Mouse (Mus musculus) retina, postnatal 7 days (tissue): ENCODE results near the gene Zfp385b.

ENCODE experiments used
- DNase-seq: peaks from one replicate; pipeline ENCODE4 v3.0.0-alpha.2; 2012; ENCODE audit warnings: low read depth, low spot score

The Zfp385b gene

DNA sequence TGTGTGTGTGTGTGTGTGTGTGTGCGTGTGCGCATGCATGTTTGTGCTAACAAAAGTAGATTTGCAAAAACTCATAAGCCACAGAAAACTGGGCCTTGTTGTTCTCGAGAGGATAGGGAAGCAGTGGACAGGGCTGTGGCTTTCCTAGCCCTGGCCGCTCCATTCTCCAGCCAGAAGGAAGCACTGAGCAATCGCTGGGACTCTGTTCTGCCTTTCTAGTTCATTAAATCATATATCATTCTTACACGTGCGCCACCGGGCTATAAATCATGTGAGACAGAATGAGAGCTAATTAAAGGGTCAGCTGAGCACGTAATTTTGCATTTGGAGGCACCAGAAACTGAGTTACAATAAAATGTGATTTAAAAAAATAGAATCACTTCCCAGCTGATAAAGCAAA is 29.1 kb downstream of the Zfp385b start:
- DNase-seq: no peak

GRCm38 (mm10) chr2:77781390-77781789 is 38.0 kb downstream of the Zfp385b start:
- DNase-seq: no peak

- DNase-seq: peak; percentile 29
Measured at GRCm38 (mm10) chr2:77777781-77778180, 41.7 kb downstream of the Zfp385b start.

DNA sequence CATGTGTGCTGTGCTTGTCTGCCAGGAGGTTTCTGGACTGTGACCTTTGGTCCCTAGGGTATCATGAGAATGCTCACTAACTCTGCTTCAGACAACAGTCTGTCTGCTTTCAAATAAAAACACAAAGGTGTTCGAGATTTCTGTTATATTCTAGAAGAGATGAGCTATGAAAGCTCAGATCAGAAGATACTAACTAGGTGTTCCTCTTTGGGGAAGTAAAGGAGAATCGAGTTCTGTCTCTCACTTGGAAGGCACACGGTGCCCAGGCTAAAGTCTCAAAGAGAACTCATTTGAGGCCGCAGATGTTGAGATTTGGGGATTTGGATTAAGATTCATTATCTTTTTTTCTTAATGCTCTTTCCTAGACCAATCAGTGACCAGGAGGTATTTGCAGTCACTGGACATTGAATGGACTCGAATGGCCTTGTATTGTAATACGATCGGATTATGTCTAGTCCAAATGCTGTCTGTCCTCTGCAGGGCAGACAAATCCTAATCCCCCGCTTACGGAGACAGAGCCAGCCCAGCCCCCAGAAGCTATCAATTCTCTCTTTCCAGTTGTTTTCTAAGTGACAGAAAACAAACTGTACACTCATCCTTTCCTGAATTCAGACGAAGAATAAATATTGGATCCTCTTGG is 42.3 kb downstream of the Zfp385b start:
- DNase-seq: peak; percentile 80

DNA sequence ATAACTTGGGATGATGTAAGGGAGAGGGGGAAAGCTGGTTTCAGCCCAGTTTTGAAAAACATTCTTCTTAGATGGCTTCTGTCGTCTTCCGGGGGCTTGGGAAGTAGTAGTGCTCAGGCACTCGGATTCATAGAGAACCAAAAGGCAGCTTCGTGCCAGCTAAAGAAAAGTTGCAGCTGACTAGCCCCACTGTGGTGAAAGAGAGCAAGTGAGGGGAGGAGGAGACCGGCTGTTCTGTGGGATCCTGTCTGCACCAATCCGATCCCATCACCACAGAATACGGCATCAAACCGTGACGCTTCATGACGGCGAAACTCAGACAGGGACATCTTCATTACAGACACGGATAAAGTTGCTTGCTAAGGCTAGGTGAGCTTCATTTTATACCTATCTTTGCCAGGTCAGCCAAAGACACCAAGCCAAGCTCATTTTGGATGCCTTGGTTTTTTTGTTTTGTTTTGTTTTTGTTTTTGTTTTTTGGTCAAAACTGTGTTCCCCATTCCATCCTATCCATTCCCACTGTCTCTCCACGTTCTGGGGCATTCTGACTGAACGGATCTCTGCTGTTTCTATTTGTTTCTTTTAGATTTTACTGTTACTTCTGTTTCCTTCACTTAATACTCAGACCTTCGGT is 44.1 kb downstream of the Zfp385b start:
- DNase-seq: no peak

DNA sequence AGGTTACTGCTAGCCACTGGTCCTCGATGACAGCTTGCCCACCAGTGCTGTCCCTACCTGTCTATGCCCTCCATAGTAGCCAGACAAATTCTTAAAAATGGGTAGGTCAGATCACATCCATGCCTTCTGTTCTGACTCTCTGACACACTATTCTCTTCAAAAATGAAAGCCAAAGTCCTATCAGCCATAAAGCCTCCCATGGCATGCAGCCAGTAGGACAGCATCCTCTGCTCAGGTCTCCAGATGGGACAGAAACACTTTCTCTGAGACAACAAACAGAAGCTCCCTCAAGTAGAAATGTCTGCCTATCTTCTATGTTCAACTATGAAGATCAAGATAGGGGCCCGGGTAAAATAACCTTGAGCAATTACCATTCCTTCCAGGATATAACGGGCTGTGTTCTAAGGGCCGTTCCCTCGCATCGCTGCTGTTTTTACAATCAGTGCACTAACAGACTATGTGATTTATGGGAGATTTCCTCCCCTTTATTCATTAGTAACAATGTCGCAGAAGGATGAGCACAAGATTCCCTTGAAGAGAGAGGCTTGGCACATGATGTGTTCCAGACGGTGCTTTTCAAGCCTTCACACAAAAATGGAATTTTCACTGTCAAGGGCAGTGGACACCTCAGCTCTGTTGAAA is 49.3 kb downstream of the Zfp385b start:
- DNase-seq: no peak

- DNase-seq: no peak
Measured at GRCm38 (mm10) chr2:77768321-77768886, 51.0 kb downstream of the Zfp385b start.

- no peak for DNase-seq
Measured at GRCm38 (mm10) chr2:77761967-77762366, 57.5 kb downstream of the Zfp385b start.

- DNase-seq: no peak
Measured at GRCm38 (mm10) chr2:77758403-77759071, 60.9 kb downstream of the Zfp385b start.

- no peak for DNase-seq
Measured at GRCm38 (mm10) chr2:77752491-77752890, 66.9 kb downstream of the Zfp385b start.

DNA sequence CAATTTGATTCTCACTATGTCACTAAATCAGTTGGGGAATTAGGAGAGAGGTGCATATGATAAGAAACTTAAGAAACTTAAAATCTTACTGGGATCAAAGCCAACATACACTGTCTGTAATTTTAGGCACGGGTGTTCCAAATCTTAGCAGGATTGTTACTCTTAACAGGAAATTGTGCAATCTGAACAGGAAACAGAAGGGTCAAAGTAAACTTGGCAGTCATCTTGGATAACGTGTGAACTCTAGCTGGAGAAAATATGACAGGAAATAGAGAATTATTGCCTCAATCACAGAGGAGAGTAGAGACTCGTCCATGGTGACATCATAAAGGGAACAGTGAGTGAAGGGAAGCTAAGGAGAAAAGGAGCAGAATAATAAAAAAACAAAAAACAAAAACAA is 69.8 kb downstream of the Zfp385b start:
- DNase-seq: no peak

DNA sequence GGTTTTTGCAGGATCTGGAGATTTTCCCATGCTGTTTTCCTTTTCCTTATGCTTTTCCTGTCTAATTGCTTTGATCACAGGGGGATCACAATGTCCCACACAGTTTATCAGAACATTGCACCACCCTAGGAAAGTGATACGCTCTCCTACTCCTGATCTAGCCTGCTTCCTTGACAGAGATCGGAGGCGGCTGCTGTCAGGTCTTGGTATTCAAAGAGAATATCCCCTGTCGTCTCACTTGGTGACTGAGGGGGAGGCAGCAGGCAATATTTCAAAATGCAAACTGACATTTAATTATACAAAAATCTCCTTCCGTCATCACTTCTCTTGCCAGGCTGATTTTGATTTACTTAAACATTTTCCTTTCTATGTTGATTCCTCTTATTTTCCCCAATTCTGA is 73.0 kb downstream of the Zfp385b start:
- no peak for DNase-seq

GRCm38 (mm10) chr2:77745246-77745645 is 74.2 kb downstream of the Zfp385b start:
- DNase-seq: no peak

GRCm38 (mm10) chr2:77742359-77742758 is 77.1 kb downstream of the Zfp385b start:
- no peak for DNase-seq

DNA sequence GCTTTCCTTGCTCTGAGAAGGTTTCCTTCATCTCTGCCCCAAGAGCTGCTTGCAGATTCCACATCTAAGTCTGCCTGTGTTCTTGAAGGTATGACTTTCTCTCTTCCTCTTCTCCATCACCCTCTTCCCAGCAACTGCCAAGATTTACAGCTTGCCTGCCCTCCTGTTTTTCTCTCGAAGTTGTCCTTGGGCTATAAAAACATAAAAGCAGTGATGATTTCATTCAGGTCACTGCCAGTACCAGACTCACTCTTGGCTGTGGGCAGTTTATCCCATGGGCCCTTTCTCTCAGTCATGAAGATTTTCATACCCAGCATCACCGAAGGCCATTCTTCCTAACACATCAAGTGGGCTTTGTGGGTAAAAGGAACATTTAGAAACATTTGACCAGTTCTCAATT is 89.2 kb downstream of the Zfp385b start:
- no peak for DNase-seq

DNA sequence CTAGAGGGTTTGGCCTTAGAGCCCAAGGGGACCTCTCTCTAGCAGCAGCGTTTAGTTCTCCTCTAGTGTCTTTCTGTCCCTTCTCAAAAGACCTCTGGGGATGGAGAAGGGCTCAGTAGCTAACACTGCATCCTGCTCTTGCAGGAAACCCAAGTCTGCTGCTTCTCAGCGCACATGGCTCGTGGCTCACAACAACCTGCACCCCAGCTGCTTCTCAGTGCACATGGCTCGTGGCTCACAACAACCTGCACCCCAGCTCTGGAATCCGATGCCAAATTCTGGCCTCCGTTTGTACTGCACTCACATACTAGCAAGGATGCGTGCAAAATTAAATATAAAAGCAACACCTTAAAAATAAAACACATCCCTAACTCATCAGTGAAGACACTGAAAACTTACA is 92.6 kb downstream of the Zfp385b start:
- DNase-seq: no peak

DNA sequence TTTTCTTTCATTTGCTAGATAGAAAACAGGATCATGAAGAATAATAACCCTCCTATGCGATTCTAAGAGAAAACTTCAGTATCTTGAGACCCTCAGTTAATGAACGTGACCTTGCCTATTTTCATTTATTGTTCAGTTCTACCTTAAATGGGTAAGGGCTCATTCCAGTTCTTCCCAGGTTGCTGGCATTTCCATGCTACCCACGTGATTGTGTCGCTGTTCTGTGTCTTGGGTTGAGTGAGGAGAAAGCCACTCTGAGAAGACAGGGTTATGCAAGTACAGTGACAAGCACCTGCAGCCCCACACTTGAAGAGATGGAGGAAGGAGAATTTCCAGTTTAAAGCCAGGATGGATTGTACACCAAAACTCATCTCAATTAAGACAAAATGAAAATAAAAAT is 98.6 kb downstream of the Zfp385b start:
- no peak for DNase-seq

GRCm38 (mm10) chr2:77716367-77716766 is 103.1 kb downstream of the Zfp385b start:
- no peak for DNase-seq

DNA sequence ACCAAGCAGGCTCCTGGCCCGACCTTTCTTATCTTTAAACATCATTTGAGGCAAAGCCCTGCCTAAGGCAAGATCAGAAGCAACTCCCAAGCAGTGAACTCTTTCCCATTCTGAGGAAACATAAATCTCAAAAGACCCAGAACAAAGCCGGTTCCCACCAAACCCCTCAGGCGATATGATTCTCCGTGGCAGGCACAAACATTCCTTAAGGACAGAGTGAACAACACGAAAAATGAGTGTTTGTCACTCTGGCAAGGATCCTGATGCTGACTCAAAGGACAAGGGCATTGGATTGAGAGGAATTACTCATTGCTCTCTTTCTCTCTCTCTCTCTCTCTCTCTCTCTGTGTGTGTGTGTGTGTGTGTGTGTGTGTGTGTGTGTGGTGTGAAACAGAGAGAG is 105.6 kb downstream of the Zfp385b start:
- DNase-seq: no peak

DNA sequence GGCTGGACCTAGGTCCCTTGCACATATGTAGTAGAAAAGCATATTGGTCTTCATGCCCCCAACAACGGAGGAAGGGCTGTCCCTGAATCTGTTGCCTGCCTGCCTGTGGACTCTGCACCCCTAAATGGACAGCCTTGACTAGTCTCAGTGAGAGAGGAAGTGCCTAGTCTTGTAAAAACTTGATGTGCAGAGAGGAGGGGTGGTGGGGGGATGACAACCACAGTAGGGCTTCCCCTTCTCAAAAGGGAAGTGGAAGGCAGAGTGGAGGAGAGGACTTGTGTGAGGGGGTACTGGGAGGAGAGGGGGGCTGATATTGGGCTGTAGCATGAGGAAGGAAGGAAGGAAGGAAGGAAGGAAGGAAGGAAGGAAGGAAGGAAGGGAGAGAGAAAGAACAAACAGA is 107.7 kb downstream of the Zfp385b start:
- no peak for DNase-seq

- peak; percentile 46 for DNase-seq
Measured at GRCm38 (mm10) chr2:77709206-77709794, 110.1 kb downstream of the Zfp385b start.

GRCm38 (mm10) chr2:77707138-77707537 is 112.3 kb downstream of the Zfp385b start:
- DNase-seq: no peak
